Mouse (Mus musculus) stomach, postnatal 0 days (tissue): ENCODE data around the gene Tmem121.

Experiments
- CTCF ChIP-seq: IDR thresholded peaks from 2 replicates; pipeline ENCODE4 v1.5.1; 2016; ENCODE audit warnings: antibody characterized with exemption, low read depth, mild to moderate bottlenecking, moderate library complexity
- EP300 ChIP-seq: optimal IDR thresholded peaks from 2 replicates; pipeline ENCODE3; 2016; ENCODE audit warnings: antibody characterized with exemption

DNA sequence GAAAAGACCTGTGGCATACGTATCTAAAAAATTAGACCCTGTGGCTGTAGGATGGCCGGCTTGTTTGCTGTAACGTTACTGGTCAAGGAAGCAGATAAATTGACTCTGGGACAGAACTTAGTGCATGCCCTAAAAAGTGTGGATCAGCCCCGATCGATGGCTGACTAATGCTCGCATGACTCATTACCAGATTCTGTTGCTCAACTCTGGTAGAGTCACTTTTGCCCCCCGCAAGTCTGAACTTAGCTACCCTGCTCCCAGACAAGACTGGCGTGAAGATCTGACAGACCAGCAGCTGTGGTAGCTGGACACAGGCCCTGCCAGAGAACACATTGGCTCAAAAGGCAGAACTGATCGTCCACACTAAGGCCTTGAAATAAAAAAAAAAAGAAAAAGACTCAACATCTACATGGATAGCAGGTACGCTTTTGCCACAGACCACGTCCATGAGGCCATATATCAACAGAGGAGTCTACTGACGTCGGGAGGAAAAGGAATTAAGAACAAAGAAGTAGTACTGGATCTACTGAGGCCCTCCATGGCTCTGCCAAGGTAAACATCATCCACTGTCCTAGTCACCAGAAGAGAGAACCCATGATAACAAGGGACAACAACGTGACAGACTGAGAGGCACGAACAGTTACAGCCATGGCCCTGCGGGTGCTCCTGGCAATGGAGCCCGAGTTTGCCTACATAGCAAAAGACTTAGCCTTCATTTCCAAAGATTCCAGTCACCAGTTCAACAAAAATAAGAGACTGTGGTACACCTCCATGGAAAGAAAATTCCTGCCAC is 25.1 kb downstream of the Tmem121 start:
- no peak for TF ChIP-seq EP300
- no peak for TF ChIP-seq CTCF
